ENCODE assay signal across 25 mouse cellular contexts in the genomic region with DNA sequence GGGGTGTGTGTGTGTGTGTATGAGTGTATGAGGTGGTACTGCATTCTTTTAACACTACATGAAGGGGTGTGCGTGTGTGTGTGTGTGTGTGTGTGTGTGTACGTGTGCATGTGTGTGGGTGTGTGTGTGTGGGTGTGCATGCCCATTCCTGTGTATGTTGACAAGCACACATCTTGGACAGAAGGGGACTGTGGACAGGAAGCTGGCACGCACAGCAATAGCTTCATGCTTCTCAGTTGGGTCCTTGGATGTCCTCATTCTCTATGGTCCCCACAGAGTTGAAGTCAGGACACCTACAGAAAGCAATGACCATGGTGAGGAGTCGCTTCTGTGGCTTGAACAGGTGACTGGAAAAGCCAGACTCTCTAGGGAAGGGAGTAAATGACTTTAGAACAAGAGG.
"Had no signal": no experiment of that assay in that cellular context is flagged by ENCODE, and none has a peak within 500 bp of the region (broad histone marks: within the 10 kb centered on the region; RNA-seq: fewer than 3 reads in every experiment).

No protein-coding gene starts in this region.

- H3K4me2 ChIP-seq: heart, embryonic 13.5 days; heart, embryonic 15.5 days; hindbrain, embryonic 13.5 days; hindbrain, embryonic 15.5 days; kidney, embryonic 15.5 days; limb, embryonic 13.5 days; limb, embryonic 15.5 days; liver, embryonic 11.5 days; liver, embryonic 13.5 days; liver, embryonic 15.5 days had no signal

- H3K4me3 ChIP-seq: heart, embryonic 13.5 days; heart, embryonic 15.5 days; hindbrain, embryonic 13.5 days; hindbrain, embryonic 15.5 days; kidney, embryonic 15.5 days; limb, embryonic 13.5 days; limb, embryonic 15.5 days; liver, embryonic 13.5 days; liver, embryonic 15.5 days had no signal

- H3K4me1 ChIP-seq: liver, embryonic 15.5 days had no signal

- H3K9ac ChIP-seq: heart, embryonic 13.5 days; heart, embryonic 15.5 days; hindbrain, embryonic 13.5 days; hindbrain, embryonic 15.5 days; kidney, embryonic 15.5 days; limb, embryonic 13.5 days; limb, embryonic 15.5 days; liver, embryonic 13.5 days; liver, embryonic 15.5 days; liver, postnatal 0 days had no signal

- ATAC-seq: hindbrain, postnatal 0 days; intestine, embryonic 16.5 days; liver, postnatal 0 days had no signal

- H3K27ac ChIP-seq: heart, embryonic 13.5 days; heart, embryonic 15.5 days; hindbrain, embryonic 13.5 days; hindbrain, embryonic 15.5 days; hindbrain, postnatal 0 days; kidney, embryonic 15.5 days; kidney, postnatal 0 days; limb, embryonic 13.5 days; limb, embryonic 15.5 days; liver, embryonic 13.5 days; liver, embryonic 15.5 days had no signal

- DNase-seq: gastrocnemius, postnatal 14 days; gastrocnemius, postnatal 36 days; heart, adult 18-20 months; kidney, adult 11 months; kidney, adult 2 months; kidney, adult 9 months; kidney, postnatal 14 days; kidney, postnatal 36 days; layer of hippocampus, adult 9-11 months; layer of hippocampus, postnatal 36 days; left cerebral cortex, postnatal 4 days; liver, embryonic 13.5 days; liver, postnatal 0 days had no signal

- H3K36me3 ChIP-seq: heart, embryonic 13.5 days; heart, embryonic 15.5 days; hindbrain, embryonic 13.5 days; hindbrain, embryonic 15.5 days; kidney, embryonic 15.5 days; limb, embryonic 13.5 days; limb, embryonic 15.5 days; liver, embryonic 13.5 days; liver, embryonic 15.5 days had no signal

- H3K9me3 ChIP-seq: heart, embryonic 13.5 days; heart, embryonic 15.5 days; hindbrain, embryonic 13.5 days; hindbrain, embryonic 15.5 days; kidney, embryonic 15.5 days; limb, embryonic 15.5 days; liver, embryonic 15.5 days had no signal
